Mouse (Mus musculus) ES-E14 (cell line): Measurements from ENCODE around the gene Pard3. TPM values are rescaled to one million over a fixed set of nuclear protein-coding genes. Genes with fewer than 3 reads are reported as not detected.

Experiments
- DNase-seq: peaks from one replicate; pipeline ENCODE4 v3.0.0-alpha.2; 2013; ENCODE audit warnings: low read depth, low spot score
- H3K27ac ChIP-seq: 2 replicates; pipeline ENCODE4 v1.5.1; 2012; ENCODE audit warnings: low read depth, mild to moderate bottlenecking, low read length, moderate library complexity, mixed read lengths; ENCODE audit not compliant: poor library complexity, insufficient read depth, severe bottlenecking
- H3K36me3 ChIP-seq: 2 replicates; pipeline ENCODE4 v1.6.1; 2012; ENCODE audit warnings: mild to moderate bottlenecking, low read length, moderate library complexity, mixed read lengths; ENCODE audit not compliant: control insufficient read depth, poor library complexity, insufficient read depth, severe bottlenecking
- H3K4me1 ChIP-seq, 2 experiments: fragments of 150-350 bp in 1 of 2; sonication (generic) in 1 of 2; 2 replicates each; pipeline ENCODE4 v1.6.1; 2012; ENCODE audit warnings: low read length in 2 of 2, mild to moderate bottlenecking in 1 of 2, mixed read lengths in 1 of 2; ENCODE audit not compliant: control insufficient read depth in 2 of 2, insufficient read depth in 2 of 2, poor library complexity in 1 of 2
- H3K4me3 ChIP-seq, 2 experiments: fragments of 150-350 bp in 1 of 2; sonication (generic) in 1 of 2; 2 replicates each; pipeline ENCODE4 v1.5.1; 2012; ENCODE audit warnings: low read length in 2 of 2, low read depth in 1 of 2, mild to moderate bottlenecking in 1 of 2, mixed read lengths in 1 of 2; ENCODE audit not compliant: insufficient read depth in 1 of 2, poor library complexity in 1 of 2, severe bottlenecking in 1 of 2
- H3K9ac ChIP-seq: 2 replicates; pipeline ENCODE4 v1.6.1; 2012; ENCODE audit warnings: low read depth, mild to moderate bottlenecking, low read length, mixed read lengths; ENCODE audit not compliant: poor library complexity, insufficient read depth, severe bottlenecking
- H3K9me3 ChIP-seq: fragments of 150-350 bp; sonication (generic); 2 replicates; pipeline ENCODE4 v1.6.1; 2012; ENCODE audit warnings: low read depth, mild to moderate bottlenecking, low read length; ENCODE audit not compliant: control insufficient read depth, insufficient read depth
- CHD2 ChIP-seq: IDR thresholded peaks from 2 replicates; pipeline ENCODE4 v1.6.1; 2014; ENCODE audit warnings: mild to moderate bottlenecking, low read depth, low read length, inconsistent platforms
- HCFC1 ChIP-seq: IDR thresholded peaks from 2 replicates; pipeline ENCODE4 v1.6.1; 2012; ENCODE audit warnings: low read length, inconsistent platforms, borderline replicate concordance; ENCODE audit not compliant: insufficient read depth
- MAFK ChIP-seq: IDR thresholded peaks from 2 replicates; pipeline ENCODE4 v1.6.1; 2014; ENCODE audit warnings: mild to moderate bottlenecking, low read depth, low read length, inconsistent platforms; ENCODE audit not compliant: insufficient read depth
- ZC3H11A ChIP-seq: IDR thresholded peaks from 2 replicates; pipeline ENCODE4 v1.6.1; 2012; ENCODE audit warnings: low read depth, mild to moderate bottlenecking, inconsistent platforms, low read length, borderline replicate concordance
- ZNF384 ChIP-seq: IDR thresholded peaks from 2 replicates; pipeline ENCODE4 v1.6.1; 2012; ENCODE audit warnings: low read depth, low read length, inconsistent platforms
- in situ Hi-C, 2 experiments: fragments of 600-800 bp; cut with MboI; formaldehyde crosslinking; loops; one replicate each; pipeline ENCODE4 v1.15.1; 2025; ENCODE audit warnings: low sequenced_read_pairs in 2 of 2, inconsistent platforms in 1 of 2; ENCODE audit not compliant: unreplicated experiment in 2 of 2
- total RNA-seq: library from RNA; depleted of rRNA; stranded (reverse); fragments of 300-350 nt; gene quantifications from 2 replicates; pipeline ENCODE4 v1.2.3, GENCODE M21; 2012

The Pard3 gene
- total RNA-seq, 1 experiment = 30.2 TPM

GRCm38 (mm10) chr8:127181246-127181645, 117.6 kb downstream of the Pard3 start:
- in situ Hi-C loops = no loop called here
- DNase-seq = no peak
- Histone ChIP-seq H3K9me3 (no peaks in the 10 kb centered on the region), H3K4me1 (peaks cover 0 to 4% of the 10 kb centered on the region in 2 experiments; a peak in 1 of 4 replicates), H3K27ac (no peak overlapping the region), H3K9ac (no peak overlapping the region), H3K4me3 (no peak overlapping the region), H3K36me3 (no peaks in the 10 kb centered on the region)
- no peak for TF ChIP-seq ZC3H11A
- no peak for TF ChIP-seq HCFC1
- TF ChIP-seq CHD2 = no peak
- no peak for TF ChIP-seq ZNF384
- no peak for TF ChIP-seq MAFK

DNA sequence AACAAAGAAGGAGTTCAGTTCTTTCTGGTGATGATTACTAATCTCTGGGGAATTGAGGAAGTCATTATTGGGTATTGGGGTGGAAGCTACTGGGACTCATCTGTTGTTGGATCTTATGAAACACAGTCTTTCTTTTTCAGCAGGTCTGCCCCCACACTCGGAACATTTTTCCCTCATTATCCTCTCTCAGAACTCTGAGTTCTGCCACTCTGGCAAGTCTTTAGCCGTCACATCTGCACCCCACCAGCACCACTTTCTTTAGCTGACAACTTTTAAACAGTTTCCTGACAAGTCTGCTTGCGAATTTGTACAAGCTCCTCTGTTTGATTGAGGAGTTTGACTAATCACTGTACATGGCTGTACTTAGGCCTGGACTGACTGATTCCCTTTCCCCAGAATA, 118.4 kb downstream of the Pard3 start:
- Histone ChIP-seq H3K9me3 (no peaks in the 10 kb centered on the region), H3K4me3 (no peak overlapping the region), H3K27ac (no peak overlapping the region), H3K36me3 (no peaks in the 10 kb centered on the region), H3K4me1 (peaks cover 0 to 4% of the 10 kb centered on the region in 2 experiments; a peak in 1 of 4 replicates), H3K9ac (no peak overlapping the region)
- in situ Hi-C loops = no loop called here
- TF ChIP-seq ZNF384 = no peak
- no peak for TF ChIP-seq HCFC1
- TF ChIP-seq MAFK = no peak
- TF ChIP-seq CHD2 = no peak
- TF ChIP-seq ZC3H11A = no peak
- DNase-seq = no peak

DNA sequence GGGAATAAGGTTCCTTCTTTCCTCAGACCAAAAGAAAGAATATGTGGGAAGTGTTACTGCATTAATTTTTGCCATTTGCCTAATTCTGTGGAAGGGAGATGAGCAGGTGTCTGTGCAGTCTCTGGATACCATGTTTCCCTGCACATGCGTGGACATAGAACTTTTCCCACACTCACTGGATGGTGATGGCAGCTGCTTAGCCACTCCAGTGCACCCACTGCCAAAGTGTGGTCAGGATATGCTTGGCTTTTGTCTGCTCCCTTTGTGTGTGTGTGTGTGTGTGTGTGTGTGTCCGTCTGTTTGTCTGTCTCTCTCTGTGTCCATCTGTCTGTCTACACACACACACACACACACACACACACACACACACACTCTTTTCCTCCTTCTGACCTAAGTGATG, 119.8 kb downstream of the Pard3 start:
- in situ Hi-C loops = no loop called here
- H3K9me3 ChIP-seq = no peaks in the 10 kb centered on the region
- no peaks in the 10 kb centered on the region for H3K36me3 ChIP-seq
- DNase-seq = no peak
- no peak overlapping the region for H3K27ac ChIP-seq
- H3K4me3 ChIP-seq = no peak overlapping the region
- TF ChIP-seq HCFC1 (no peak), ZNF384 (no peak), ZC3H11A (no peak), CHD2 (no peak), MAFK (no peak)
- H3K4me1 ChIP-seq = peaks cover 0 to 4% of the 10 kb centered on the region in 2 experiments; a peak in 1 of 4 replicates
- H3K9ac ChIP-seq = no peak overlapping the region

GRCm38 (mm10) chr8:127184025-127184424, 120.3 kb downstream of the Pard3 start:
- Histone ChIP-seq H3K9ac (no peak overlapping the region), H3K4me3 (no peak overlapping the region), H3K9me3 (no peaks in the 10 kb centered on the region), H3K36me3 (no peaks in the 10 kb centered on the region), H3K27ac (no peak overlapping the region), H3K4me1 (peaks cover 0 to 4% of the 10 kb centered on the region in 2 experiments; a peak in 1 of 4 replicates)
- in situ Hi-C loops = no loop called here
- TF ChIP-seq HCFC1 = no peak
- no peak for TF ChIP-seq CHD2
- no peak for TF ChIP-seq ZC3H11A
- no peak for TF ChIP-seq ZNF384
- TF ChIP-seq MAFK = no peak
- no peak for DNase-seq

DNA sequence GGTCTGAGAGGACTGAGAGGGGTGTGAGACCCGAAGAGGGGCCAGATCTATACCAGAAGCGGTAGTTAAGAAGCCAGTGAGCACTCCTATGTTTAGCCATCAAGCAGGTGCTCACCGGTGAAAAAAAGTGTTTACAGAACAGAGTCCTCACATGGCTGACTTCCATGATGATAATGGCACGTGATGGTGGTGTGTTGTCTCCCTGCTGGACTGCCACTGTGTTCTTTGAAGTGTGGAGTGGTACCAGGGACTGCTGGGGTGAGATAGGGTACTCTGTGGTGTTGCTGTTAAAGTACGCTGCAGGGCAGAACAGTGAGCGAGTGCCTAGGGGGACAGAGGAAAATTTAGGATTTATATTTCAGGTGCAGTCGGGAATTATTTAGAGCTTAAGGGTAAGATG, 122.2 kb downstream of the Pard3 start:
- in situ Hi-C loops = no loop called here
- DNase-seq = no peak
- no peaks in the 10 kb centered on the region for H3K9me3 ChIP-seq
- H3K4me3 ChIP-seq = no peak overlapping the region
- TF ChIP-seq MAFK = no peak
- TF ChIP-seq ZC3H11A = no peak
- no peak for TF ChIP-seq CHD2
- TF ChIP-seq HCFC1 = no peak
- TF ChIP-seq ZNF384 = no peak
- no peaks in the 10 kb centered on the region for H3K36me3 ChIP-seq
- H3K4me1 ChIP-seq = peaks cover 0 to 4% of the 10 kb centered on the region in 2 experiments; a peak in 1 of 4 replicates
- H3K27ac ChIP-seq = no peak overlapping the region
- no peak overlapping the region for H3K9ac ChIP-seq
